Mouse (Mus musculus) ES-E14 (cell line): ENCODE data around the gene Nup210l. TPM values are rescaled to one million over a fixed set of nuclear protein-coding genes. Genes with fewer than 3 reads are reported as not detected.

Experiments
- DNase-seq: peaks from one replicate; pipeline ENCODE4 v3.0.0-alpha.2; 2013; ENCODE audit warnings: low read depth, low spot score
- H3K27ac ChIP-seq: 2 replicates; pipeline ENCODE4 v1.5.1; 2012; ENCODE audit warnings: low read depth, mild to moderate bottlenecking, low read length, moderate library complexity, mixed read lengths; ENCODE audit not compliant: poor library complexity, insufficient read depth, severe bottlenecking
- H3K36me3 ChIP-seq: 2 replicates; pipeline ENCODE4 v1.6.1; 2012; ENCODE audit warnings: mild to moderate bottlenecking, low read length, moderate library complexity, mixed read lengths; ENCODE audit not compliant: control insufficient read depth, poor library complexity, insufficient read depth, severe bottlenecking
- H3K4me1 ChIP-seq, 2 experiments: fragments of 150-350 bp in 1 of 2; sonication (generic) in 1 of 2; 2 replicates each; pipeline ENCODE4 v1.6.1; 2012; ENCODE audit warnings: low read length in 2 of 2, mild to moderate bottlenecking in 1 of 2, mixed read lengths in 1 of 2; ENCODE audit not compliant: control insufficient read depth in 2 of 2, insufficient read depth in 2 of 2, poor library complexity in 1 of 2
- H3K4me3 ChIP-seq, 2 experiments: fragments of 150-350 bp in 1 of 2; sonication (generic) in 1 of 2; 2 replicates each; pipeline ENCODE4 v1.5.1; 2012; ENCODE audit warnings: low read length in 2 of 2, low read depth in 1 of 2, mild to moderate bottlenecking in 1 of 2, mixed read lengths in 1 of 2; ENCODE audit not compliant: insufficient read depth in 1 of 2, poor library complexity in 1 of 2, severe bottlenecking in 1 of 2
- H3K9ac ChIP-seq: 2 replicates; pipeline ENCODE4 v1.6.1; 2012; ENCODE audit warnings: low read depth, mild to moderate bottlenecking, low read length, mixed read lengths; ENCODE audit not compliant: poor library complexity, insufficient read depth, severe bottlenecking
- H3K9me3 ChIP-seq: fragments of 150-350 bp; sonication (generic); 2 replicates; pipeline ENCODE4 v1.6.1; 2012; ENCODE audit warnings: low read depth, mild to moderate bottlenecking, low read length; ENCODE audit not compliant: control insufficient read depth, insufficient read depth
- CHD2 ChIP-seq: IDR thresholded peaks from 2 replicates; pipeline ENCODE4 v1.6.1; 2014; ENCODE audit warnings: mild to moderate bottlenecking, low read depth, low read length, inconsistent platforms
- HCFC1 ChIP-seq: IDR thresholded peaks from 2 replicates; pipeline ENCODE4 v1.6.1; 2012; ENCODE audit warnings: low read length, inconsistent platforms, borderline replicate concordance; ENCODE audit not compliant: insufficient read depth
- MAFK ChIP-seq: IDR thresholded peaks from 2 replicates; pipeline ENCODE4 v1.6.1; 2014; ENCODE audit warnings: mild to moderate bottlenecking, low read depth, low read length, inconsistent platforms; ENCODE audit not compliant: insufficient read depth
- ZC3H11A ChIP-seq: IDR thresholded peaks from 2 replicates; pipeline ENCODE4 v1.6.1; 2012; ENCODE audit warnings: low read depth, mild to moderate bottlenecking, inconsistent platforms, low read length, borderline replicate concordance
- ZNF384 ChIP-seq: IDR thresholded peaks from 2 replicates; pipeline ENCODE4 v1.6.1; 2012; ENCODE audit warnings: low read depth, low read length, inconsistent platforms
- in situ Hi-C, 2 experiments: fragments of 600-800 bp; cut with MboI; formaldehyde crosslinking; loops; one replicate each; pipeline ENCODE4 v1.15.1; 2025; ENCODE audit warnings: low sequenced_read_pairs in 2 of 2, inconsistent platforms in 1 of 2; ENCODE audit not compliant: unreplicated experiment in 2 of 2
- total RNA-seq: library from RNA; depleted of rRNA; stranded (reverse); fragments of 300-350 nt; gene quantifications from 2 replicates; pipeline ENCODE4 v1.2.3, GENCODE M21; 2012

Nup210l gene
- total RNA-seq, 1 experiment = 0.80 TPM

GRCm38 (mm10) chr3:90146651-90147050, 42.7 kb downstream of the Nup210l start:
- no peak for TF ChIP-seq HCFC1
- TF ChIP-seq ZNF384 = no peak
- no peak for TF ChIP-seq ZC3H11A
- TF ChIP-seq CHD2 = no peak
- TF ChIP-seq MAFK = no peak
- H3K9ac ChIP-seq = no peak overlapping the region
- no peak overlapping the region for H3K4me3 ChIP-seq
- no peak overlapping the region for H3K27ac ChIP-seq
- H3K9me3 ChIP-seq = no peaks in the 10 kb centered on the region
- no peaks in the 10 kb centered on the region for H3K36me3 ChIP-seq
- in situ Hi-C loops = no loop called here
- no peak for DNase-seq
- peaks cover 0 to 3% of the 10 kb centered on the region in 2 experiments; a peak in 1 of 4 replicates for H3K4me1 ChIP-seq

GRCm38 (mm10) chr3:90151086-90151740, 47.3 kb downstream of the Nup210l start:
- DNase-seq = peak; percentile 21
- no peak overlapping the region for H3K9ac ChIP-seq
- H3K4me1 ChIP-seq = peaks cover 0 to 3% of the 10 kb centered on the region in 2 experiments; a peak in 1 of 4 replicates
- H3K9me3 ChIP-seq = no peaks in the 10 kb centered on the region
- no peaks in the 10 kb centered on the region for H3K36me3 ChIP-seq
- in situ Hi-C loops = no loop called here
- H3K4me3 ChIP-seq = no peak overlapping the region
- H3K27ac ChIP-seq = peak overlapping the region; percentile 31; the same call in 1 of the 2 replicates
- TF ChIP-seq CHD2 (no peak), ZC3H11A (no peak), MAFK (no peak), HCFC1 (no peak), ZNF384 (no peak)

- DNase-seq = no peak
- H3K9ac ChIP-seq = no peak overlapping the region
- no peaks in the 10 kb centered on the region for H3K36me3 ChIP-seq
- in situ Hi-C loops = no loop called here
- no peaks in the 10 kb centered on the region for H3K9me3 ChIP-seq
- peaks cover 0 to 3% of the 10 kb centered on the region in 2 experiments; a peak in 1 of 4 replicates for H3K4me1 ChIP-seq
- no peak overlapping the region for H3K27ac ChIP-seq
- no peak overlapping the region for H3K4me3 ChIP-seq
- TF ChIP-seq CHD2 = no peak
- TF ChIP-seq ZC3H11A = no peak
- no peak for TF ChIP-seq MAFK
- TF ChIP-seq HCFC1 = no peak
- TF ChIP-seq ZNF384 = no peak
Observed at GRCm38 (mm10) chr3:90155996-90156395, 52.1 kb downstream of the Nup210l start.

GRCm38 (mm10) chr3:90159757-90160156, 55.8 kb downstream of the Nup210l start:
- Histone ChIP-seq H3K9me3 (no peaks in the 10 kb centered on the region), H3K27ac (no peak overlapping the region), H3K36me3 (no peaks in the 10 kb centered on the region), H3K4me1 (no peaks in the 10 kb centered on the region), H3K4me3 (no peak overlapping the region), H3K9ac (no peak overlapping the region)
- no peak for DNase-seq
- in situ Hi-C loops = no loop called here
- TF ChIP-seq HCFC1 = no peak
- no peak for TF ChIP-seq ZC3H11A
- TF ChIP-seq ZNF384 = no peak
- no peak for TF ChIP-seq CHD2
- no peak for TF ChIP-seq MAFK

- Histone ChIP-seq H3K9me3 (no peaks in the 10 kb centered on the region), H3K36me3 (no peaks in the 10 kb centered on the region), H3K4me1 (no peaks in the 10 kb centered on the region), H3K4me3 (no peak overlapping the region), H3K27ac (no peak overlapping the region), H3K9ac (no peak overlapping the region)
- in situ Hi-C loops = no loop called here
- no peak for DNase-seq
- TF ChIP-seq MAFK = no peak
- TF ChIP-seq CHD2 = no peak
- TF ChIP-seq ZC3H11A = no peak
- TF ChIP-seq ZNF384 = no peak
- TF ChIP-seq HCFC1 = no peak
Observed at GRCm38 (mm10) chr3:90161541-90161940, 57.6 kb downstream of the Nup210l start.
